Mouse (Mus musculus) bone marrow, adult 2 months (tissue): ENCODE measurements around the gene Tbc1d10b.

ENCODE experiments used
- CTCF ChIP-seq: fragments of 200-500 bp; IDR thresholded peaks from 2 replicates; pipeline ENCODE4 v1.5.1; 2011; ENCODE audit warnings: low read length, control low read depth; ENCODE audit not compliant: control insufficient read depth, insufficient read depth
- POLR2A ChIP-seq: fragments of 200-500 bp; IDR thresholded peaks from 2 replicates; pipeline ENCODE4 v1.6.1; 2011; ENCODE audit warnings: low read depth, mild to moderate bottlenecking, control low read depth, low read length, borderline replicate concordance; ENCODE audit not compliant: control insufficient read depth

- TF ChIP-seq POLR2A (no peak), CTCF (no peak)
Measured at GRCm38 (mm10) chr7:127223515-127224478, 15.5 kb upstream of the Tbc1d10b start.
